Mouse (Mus musculus): ENCODE results near the gene Acvr1. TPM values are rescaled to one million over a fixed set of nuclear protein-coding genes. Genes with fewer than 3 reads are reported as not detected.

The Acvr1 gene
- polyA plus RNA-seq, 1 experiment from 2014 or later, result 7.5 TPM

GRCm38 (mm10) chr2:58481450-58482100 lies 85.4 kb downstream of the Acvr1 start:
- H3K4me2 ChIP-seq (replicated peaks), result no peak overlapping the region
- H3K27me3 ChIP-seq (ENCODE audit: control insufficient read depth, insufficient read depth, low read length), result no peaks in the 10 kb centered on the region
- 77% methylated on average over 9 of the region's 9 CpGs for WGBS
- ATAC-seq (ENCODE audit: low FRiP score) (no peak), DNase-seq (ENCODE audit: low spot score) (no peak)
- H3K4me3 ChIP-seq (replicated peaks; ENCODE audit: low read length), result no peak overlapping the region
- H3K9ac ChIP-seq, result no peak overlapping the region
- H3K4me1 ChIP-seq (replicated peaks; ENCODE audit: control insufficient read depth, insufficient read depth, low read length), result 0 out of 2 replicates have a peak, but pooled peaks cover 3% of the 10 kb centered on the region
- H3K9me3 ChIP-seq (ENCODE audit: control insufficient read depth, low read length), result no peaks in the 10 kb centered on the region
- peaks cover under 1% of the 10 kb centered on the region; the same call in 1 of the 2 replicates for H3K36me3 ChIP-seq (replicated peaks; ENCODE audit: control insufficient read depth, insufficient read depth)
- H3K27ac ChIP-seq, result no peak overlapping the region

- 81% methylated on average over 6 of the region's 6 CpGs for WGBS
- no peak for DNase-seq (ENCODE audit: low spot score)
- 0 out of 2 replicates have a peak, but pooled peaks cover 3% of the 10 kb centered on the region for H3K4me1 ChIP-seq (replicated peaks; ENCODE audit: control insufficient read depth, insufficient read depth, low read length)
- no peak overlapping the region for H3K4me2 ChIP-seq (replicated peaks)
- no peak overlapping the region for H3K9ac ChIP-seq
- H3K27me3 ChIP-seq (ENCODE audit: control insufficient read depth, insufficient read depth, low read length), result no peaks in the 10 kb centered on the region
- no peak overlapping the region for H3K27ac ChIP-seq
- no peaks in the 10 kb centered on the region for H3K9me3 ChIP-seq (ENCODE audit: control insufficient read depth, low read length)
- H3K36me3 ChIP-seq (replicated peaks; ENCODE audit: control insufficient read depth, insufficient read depth), result peaks cover 6% of the 10 kb centered on the region; the same call in 1 of the 2 replicates
- no peak overlapping the region for H3K4me3 ChIP-seq (replicated peaks; ENCODE audit: low read length)
- ATAC-seq (ENCODE audit: low FRiP score), result no peak
These were observed 86.2 kb downstream of the Acvr1 start for GRCm38 (mm10) chr2:58480764-58481163.

GRCm38 (mm10) chr2:58479536-58479935 lies 87.4 kb downstream of the Acvr1 start:
- no peak for DNase-seq (ENCODE audit: low spot score)
- 77% methylated on average over 10 of the region's 10 CpGs for WGBS
- Histone ChIP-seq H3K27me3 (ENCODE audit: control insufficient read depth, insufficient read depth, low read length) (no peaks in the 10 kb centered on the region), H3K27ac (no peak overlapping the region), H3K9me3 (ENCODE audit: control insufficient read depth, low read length) (no peaks in the 10 kb centered on the region), H3K36me3 (replicated peaks; ENCODE audit: control insufficient read depth, insufficient read depth) (peaks cover 6% of the 10 kb centered on the region; the same call in 1 of the 2 replicates), H3K4me3 (replicated peaks; ENCODE audit: low read length) (no peak overlapping the region), H3K4me1 (replicated peaks; ENCODE audit: control insufficient read depth, insufficient read depth, low read length) (0 out of 2 replicates have a peak, but pooled peaks cover 3% of the 10 kb centered on the region), H3K9ac (no peak overlapping the region), H3K4me2 (replicated peaks) (no peak overlapping the region)
- ATAC-seq (ENCODE audit: low FRiP score), result no peak

- WGBS, result 93% methylated on average over 4 of the region's 4 CpGs
- Histone ChIP-seq H3K9ac (no peak overlapping the region), H3K4me3 (replicated peaks; ENCODE audit: low read length) (no peak overlapping the region), H3K4me1 (replicated peaks; ENCODE audit: control insufficient read depth, insufficient read depth, low read length) (no peaks in the 10 kb centered on the region), H3K9me3 (ENCODE audit: control insufficient read depth, low read length) (no peaks in the 10 kb centered on the region), H3K27me3 (ENCODE audit: control insufficient read depth, insufficient read depth, low read length) (no peaks in the 10 kb centered on the region), H3K4me2 (replicated peaks) (no peak overlapping the region), H3K36me3 (replicated peaks; ENCODE audit: control insufficient read depth, insufficient read depth) (peaks cover 12% of the 10 kb centered on the region), H3K27ac (no peak overlapping the region)
- ATAC-seq (ENCODE audit: low FRiP score) (no peak), DNase-seq (ENCODE audit: low spot score) (no peak)
These were observed 88.8 kb downstream of the Acvr1 start for GRCm38 (mm10) chr2:58478144-58478543.

- WGBS, result 64% methylated on average over 12 of the region's 12 CpGs
- ATAC-seq (ENCODE audit: low FRiP score) (no peak), DNase-seq (ENCODE audit: low spot score) (peak; percentile 88)
- H3K27me3 ChIP-seq (ENCODE audit: control insufficient read depth, insufficient read depth, low read length), result no peaks in the 10 kb centered on the region
- no peak overlapping the region for H3K9ac ChIP-seq
- no peak overlapping the region for H3K27ac ChIP-seq
- H3K4me1 ChIP-seq (replicated peaks; ENCODE audit: control insufficient read depth, insufficient read depth, low read length), result no peaks in the 10 kb centered on the region
- H3K36me3 ChIP-seq (replicated peaks; ENCODE audit: control insufficient read depth, insufficient read depth), result peaks cover 12% of the 10 kb centered on the region
- no peak overlapping the region for H3K4me3 ChIP-seq (replicated peaks; ENCODE audit: low read length)
- H3K9me3 ChIP-seq (ENCODE audit: control insufficient read depth, low read length), result no peaks in the 10 kb centered on the region
- H3K4me2 ChIP-seq (replicated peaks), result no peak overlapping the region
These were observed 89.8 kb downstream of the Acvr1 start for GRCm38 (mm10) chr2:58476956-58477715.

GRCm38 (mm10) chr2:58475578-58475977 lies 91.4 kb downstream of the Acvr1 start:
- no peaks in the 10 kb centered on the region for H3K9me3 ChIP-seq (ENCODE audit: control insufficient read depth, low read length)
- no peaks in the 10 kb centered on the region for H3K4me1 ChIP-seq (replicated peaks; ENCODE audit: control insufficient read depth, insufficient read depth, low read length)
- DNase-seq (ENCODE audit: low spot score) (no peak), ATAC-seq (ENCODE audit: low FRiP score) (no peak)
- no peak overlapping the region for H3K4me2 ChIP-seq (replicated peaks)
- peaks cover 12% of the 10 kb centered on the region for H3K36me3 ChIP-seq (replicated peaks; ENCODE audit: control insufficient read depth, insufficient read depth)
- WGBS, result 77% methylated on average over 8 of the region's 8 CpGs
- no peak overlapping the region for H3K9ac ChIP-seq
- no peak overlapping the region; the same call in 1 of the 2 replicates for H3K27ac ChIP-seq
- no peak overlapping the region for H3K4me3 ChIP-seq (replicated peaks; ENCODE audit: low read length)
- no peaks in the 10 kb centered on the region for H3K27me3 ChIP-seq (ENCODE audit: control insufficient read depth, insufficient read depth, low read length)

- 96% methylated on average over 7 of the region's 7 CpGs for WGBS
- H3K4me3 ChIP-seq (replicated peaks; ENCODE audit: low read length), result no peak overlapping the region
- no peak overlapping the region for H3K4me2 ChIP-seq (replicated peaks)
- H3K9ac ChIP-seq, result no peak overlapping the region
- H3K9me3 ChIP-seq (ENCODE audit: control insufficient read depth, low read length), result no peaks in the 10 kb centered on the region
- H3K27ac ChIP-seq, result no peak overlapping the region
- ATAC-seq (ENCODE audit: low FRiP score) (no peak), DNase-seq (ENCODE audit: low spot score) (no peak)
- peaks cover 44% of the 10 kb centered on the region for H3K36me3 ChIP-seq (replicated peaks; ENCODE audit: control insufficient read depth, insufficient read depth)
- H3K27me3 ChIP-seq (ENCODE audit: control insufficient read depth, insufficient read depth, low read length), result no peaks in the 10 kb centered on the region
- no peaks in the 10 kb centered on the region for H3K4me1 ChIP-seq (replicated peaks; ENCODE audit: control insufficient read depth, insufficient read depth, low read length)
These were observed 96.7 kb downstream of the Acvr1 start for GRCm38 (mm10) chr2:58470290-58470689.

GRCm38 (mm10) chr2:58469816-58470215 lies 97.1 kb downstream of the Acvr1 start, which contains the start of gene Gm17409:
Gene Gm17409 (plus strand): TSS chr2:58470116.
- no peak within 1 kb of the TSS for H3K27ac ChIP-seq
- no peaks in the 10 kb centered on the region for H3K4me1 ChIP-seq (replicated peaks; ENCODE audit: control insufficient read depth, insufficient read depth, low read length)
- H3K4me2 ChIP-seq (replicated peaks), result no peak within 1 kb of the TSS
- H3K9ac ChIP-seq, result no peak within 1 kb of the TSS
- H3K4me3 ChIP-seq (replicated peaks; ENCODE audit: low read length), result no peak within 1 kb of the TSS
- DNase-seq (ENCODE audit: low spot score) (no peak), ATAC-seq (ENCODE audit: low FRiP score) (no peak)
- 95% methylated on average over 7 of the region's 7 CpGs for WGBS
- no peaks in the 10 kb centered on the region for H3K27me3 ChIP-seq (ENCODE audit: control insufficient read depth, insufficient read depth, low read length)
- peaks cover 48% of the 10 kb centered on the region for H3K36me3 ChIP-seq (replicated peaks; ENCODE audit: control insufficient read depth, insufficient read depth)
- H3K9me3 ChIP-seq (ENCODE audit: control insufficient read depth, low read length), result no peaks in the 10 kb centered on the region

- no peaks in the 10 kb centered on the region for H3K27me3 ChIP-seq (ENCODE audit: control insufficient read depth, insufficient read depth, low read length)
- H3K9ac ChIP-seq, result no peak overlapping the region
- H3K4me1 ChIP-seq (replicated peaks; ENCODE audit: control insufficient read depth, insufficient read depth, low read length), result no peaks in the 10 kb centered on the region
- no peak overlapping the region for H3K4me2 ChIP-seq (replicated peaks)
- H3K36me3 ChIP-seq (replicated peaks; ENCODE audit: control insufficient read depth, insufficient read depth), result peaks cover 48% of the 10 kb centered on the region
- H3K4me3 ChIP-seq (replicated peaks; ENCODE audit: low read length), result no peak overlapping the region
- 84% methylated on average over 14 of the region's 14 CpGs for WGBS
- H3K27ac ChIP-seq, result no peak overlapping the region
- no peak for ATAC-seq (ENCODE audit: low FRiP score)
- no peaks in the 10 kb centered on the region for H3K9me3 ChIP-seq (ENCODE audit: control insufficient read depth, low read length)
- DNase-seq (ENCODE audit: low spot score), result peak; percentile 44
These were observed 108.1 kb downstream of the Acvr1 start for GRCm38 (mm10) chr2:58458820-58459371.
